Mouse (Mus musculus): ENCODE measurements around the gene Cabp4.

The Cabp4 gene

DNA sequence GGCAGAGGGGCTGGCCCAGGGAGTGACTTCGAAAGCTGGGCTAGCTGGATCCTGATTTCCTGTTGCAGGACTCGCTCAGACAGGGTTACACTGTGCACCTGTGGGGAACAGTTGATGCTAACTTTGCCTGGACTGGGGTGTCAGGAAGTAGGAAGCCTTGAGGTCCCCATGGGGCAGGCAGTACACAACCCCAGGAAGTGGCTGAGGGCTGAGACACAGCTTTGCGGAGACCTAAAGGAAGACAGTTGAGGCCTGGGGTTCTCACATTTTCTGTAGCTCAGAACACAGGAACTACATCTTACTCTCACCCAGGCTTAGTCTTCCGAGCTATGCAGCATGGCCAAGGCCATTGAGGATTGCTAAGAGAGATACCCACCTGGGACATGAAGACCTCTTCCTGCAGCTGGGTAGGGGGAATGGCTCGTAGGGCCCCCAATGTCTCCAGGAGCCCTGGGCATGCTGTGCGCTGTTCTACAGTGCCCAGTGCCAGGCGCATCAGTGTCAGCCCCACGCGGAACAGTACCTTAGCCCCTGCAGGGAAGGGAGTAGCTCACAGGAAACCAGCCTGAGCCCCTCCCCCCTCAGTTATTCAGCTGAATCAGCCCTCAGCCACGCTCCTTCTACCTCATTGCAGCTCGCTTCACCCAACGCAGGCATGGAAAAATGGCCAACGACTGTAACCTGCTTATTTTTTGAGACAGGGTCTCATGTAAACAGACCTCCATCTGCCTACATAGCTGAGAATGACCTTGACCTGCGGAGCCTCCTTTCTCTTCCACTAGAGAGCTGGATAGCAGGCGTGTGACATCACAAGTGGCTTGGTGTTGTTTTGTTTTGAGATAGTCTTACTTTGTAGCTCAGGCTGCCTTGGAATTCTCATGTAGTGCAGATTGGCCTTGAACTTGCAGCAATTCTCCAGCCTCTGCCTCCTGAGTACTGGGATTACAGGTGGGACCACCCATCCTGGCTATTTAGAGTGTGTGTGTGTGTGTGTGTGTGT is 41.4 kb upstream of the Cabp4 start:
- Histone ChIP-seq H3K9me3 (ENCODE audit: low read length) (no peaks in the 10 kb centered on the region), H3K27me3 (ENCODE audit: insufficient read depth, low read length) (no peaks in the 10 kb centered on the region), H3K4me3 (replicated peaks; ENCODE audit: low read length) (peak overlapping the region; percentile 62), H3K4me1 (replicated peaks; ENCODE audit: low read depth, low read length) (peaks cover 81% of the 10 kb centered on the region), H3K36me3 (ENCODE audit: insufficient read depth, low read length) (no peaks in the 10 kb centered on the region)
- TF ChIP-seq CTCF (conservative IDR thresholded peaks at IDR 0.05; ENCODE audit: low read length) (no peak), POU5F1 (IDR thresholded peaks at IDR 0.05; ENCODE audit: borderline replicate concordance, low read length) (no peak), NANOG (IDR thresholded peaks at IDR 0.05; ENCODE audit: borderline replicate concordance, low read length) (no peak; the same call in 1 of the 2 replicates)

DNA sequence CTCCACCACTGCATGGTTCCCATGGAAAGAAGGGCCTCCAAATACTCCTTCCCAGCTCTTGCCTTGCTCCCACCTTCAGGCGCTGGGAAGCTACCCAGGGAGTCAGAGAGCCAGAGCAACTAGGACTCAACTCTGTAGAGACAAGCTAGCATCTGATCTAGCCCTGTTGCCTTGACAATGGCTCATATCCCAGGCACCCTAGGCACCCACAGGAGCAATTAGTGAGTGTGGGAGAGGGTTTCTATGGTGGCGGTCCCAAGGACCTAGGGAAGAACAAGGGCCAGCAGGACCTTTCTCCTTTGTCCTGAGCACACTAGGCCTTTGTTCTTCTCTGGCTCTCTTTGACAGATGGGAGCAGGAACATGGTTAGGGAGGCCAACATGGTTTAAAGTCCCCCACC is 39.9 kb upstream of the Cabp4 start:
- no peak for TF ChIP-seq NANOG (IDR thresholded peaks at IDR 0.05; ENCODE audit: borderline replicate concordance, low read length)
- no peak for TF ChIP-seq POU5F1 (IDR thresholded peaks at IDR 0.05; ENCODE audit: borderline replicate concordance, low read length)
- TF ChIP-seq CTCF (conservative IDR thresholded peaks at IDR 0.05; ENCODE audit: low read length) = no peak
- H3K9me3 ChIP-seq (ENCODE audit: low read length) = no peaks in the 10 kb centered on the region
- no peaks in the 10 kb centered on the region for H3K36me3 ChIP-seq (ENCODE audit: insufficient read depth, low read length)
- H3K4me1 ChIP-seq (replicated peaks; ENCODE audit: low read depth, low read length) = peaks cover 67% of the 10 kb centered on the region
- H3K4me3 ChIP-seq (replicated peaks; ENCODE audit: low read length) = no peak overlapping the region
- H3K27me3 ChIP-seq (ENCODE audit: insufficient read depth, low read length) = no peaks in the 10 kb centered on the region

DNA sequence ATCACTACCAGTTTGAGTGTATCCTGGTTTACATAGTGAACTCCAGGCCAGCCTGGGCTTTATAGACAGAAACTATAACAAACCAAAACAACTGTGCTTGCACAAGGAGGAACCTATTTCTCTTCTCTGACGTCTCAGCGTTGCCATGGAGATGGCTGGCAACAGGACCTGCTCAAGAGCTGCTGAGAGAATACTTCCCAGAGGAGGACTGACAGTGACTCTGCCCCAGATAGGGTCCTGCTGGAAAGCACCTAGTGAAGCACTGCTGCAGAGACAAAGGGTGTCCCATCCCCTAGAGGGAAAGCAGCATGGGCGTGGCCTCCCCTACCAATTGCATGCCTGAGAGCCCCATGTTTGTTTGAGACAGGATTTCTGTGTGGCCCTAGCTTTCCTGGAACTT is 38.1 kb upstream of the Cabp4 start:
- peaks cover 57% of the 10 kb centered on the region for H3K4me1 ChIP-seq (replicated peaks; ENCODE audit: low read depth, low read length)

DNA sequence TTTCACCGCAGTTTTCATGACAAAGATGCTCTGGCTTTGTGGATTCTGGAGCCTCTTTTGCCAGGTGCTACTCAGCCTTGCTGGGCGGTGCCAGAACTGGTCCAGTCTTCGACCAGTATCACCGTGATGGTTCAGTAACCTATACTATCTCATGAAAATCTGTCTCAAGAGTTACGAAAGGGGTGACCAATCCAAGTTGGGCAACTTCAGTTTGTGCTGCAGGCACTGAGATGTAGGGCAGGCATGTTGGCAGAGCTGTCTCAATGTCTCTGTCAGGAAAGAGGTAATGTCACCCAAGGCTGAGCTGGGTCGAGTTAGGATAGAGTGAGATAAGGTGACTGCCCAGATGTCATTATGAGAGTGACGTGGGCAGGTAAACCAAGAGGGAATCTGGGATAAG is 36.6 kb upstream of the Cabp4 start:
- TF ChIP-seq POU5F1 (IDR thresholded peaks at IDR 0.05; ENCODE audit: borderline replicate concordance, low read length) = no peak
- Histone ChIP-seq H3K27me3 (ENCODE audit: insufficient read depth, low read length) (peaks cover 9% of the 10 kb centered on the region; the same call in 1 of the 2 replicates), H3K4me1 (replicated peaks; ENCODE audit: low read depth, low read length) (peaks cover 52% of the 10 kb centered on the region), H3K9me3 (ENCODE audit: low read length) (no peaks in the 10 kb centered on the region), H3K36me3 (ENCODE audit: insufficient read depth, low read length) (no peaks in the 10 kb centered on the region), H3K4me3 (replicated peaks; ENCODE audit: low read length) (no peak overlapping the region)

More for the DNA sequence above, 38.1 kb upstream of the Cabp4 start:
- H3K4me3 ChIP-seq (replicated peaks; ENCODE audit: low read length) = no peak overlapping the region
- peaks cover under 1% of the 10 kb centered on the region; the same call in 1 of the 2 replicates for H3K27me3 ChIP-seq (ENCODE audit: insufficient read depth, low read length)
- H3K9me3 ChIP-seq (ENCODE audit: low read length) = no peaks in the 10 kb centered on the region
- no peaks in the 10 kb centered on the region for H3K36me3 ChIP-seq (ENCODE audit: insufficient read depth, low read length)
- TF ChIP-seq NANOG (IDR thresholded peaks at IDR 0.05; ENCODE audit: borderline replicate concordance, low read length) (no peak), CTCF (conservative IDR thresholded peaks at IDR 0.05; ENCODE audit: low read length) (no peak), POU5F1 (IDR thresholded peaks at IDR 0.05; ENCODE audit: borderline replicate concordance, low read length) (no peak)

DNA sequence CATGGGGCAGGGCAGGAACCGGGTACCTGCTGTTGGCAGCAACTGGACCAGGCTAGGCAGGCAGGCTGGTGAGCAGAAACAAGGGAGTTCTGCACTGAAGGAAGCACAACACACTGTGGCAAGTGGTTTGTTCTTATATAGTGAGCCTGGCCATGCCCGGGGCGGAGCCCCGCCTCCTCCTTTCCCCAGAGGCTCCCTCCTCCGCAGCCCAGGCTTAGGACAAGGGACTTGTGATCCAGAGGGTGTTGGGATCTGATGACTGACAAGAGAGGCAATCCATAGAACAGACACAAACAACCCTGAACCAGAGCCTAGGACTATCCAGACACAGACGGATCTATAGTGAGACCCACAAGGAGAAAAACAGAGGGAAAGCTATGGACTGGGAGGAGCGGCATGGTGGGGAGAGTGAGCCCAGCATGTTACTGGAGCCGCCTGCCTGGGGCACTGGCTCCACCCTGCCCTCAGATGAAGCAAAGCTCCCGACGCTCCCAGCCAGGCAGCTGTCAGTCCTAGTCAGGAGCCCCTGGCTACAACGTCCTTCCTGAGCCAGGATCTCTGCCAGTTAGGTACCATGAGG is 31.6 kb upstream of the Cabp4 start, which contains the start of gene Carns1:
TSS of gene Carns1 (minus strand) at position 112 of the 580 bp plus-strand sequence.
- TF ChIP-seq CTCF (conservative IDR thresholded peaks at IDR 0.05; ENCODE audit: low read length) = no peak
- TF ChIP-seq NANOG (IDR thresholded peaks at IDR 0.05; ENCODE audit: borderline replicate concordance, low read length) = no peak
- no peak for TF ChIP-seq POU5F1 (IDR thresholded peaks at IDR 0.05; ENCODE audit: borderline replicate concordance, low read length)
- Histone ChIP-seq H3K36me3 (ENCODE audit: insufficient read depth, low read length) (no peaks in the 10 kb centered on the region), H3K4me3 (replicated peaks; ENCODE audit: low read length) (peak within 1 kb of the TSS; percentile 50), H3K9me3 (ENCODE audit: low read length) (no peaks in the 10 kb centered on the region), H3K27me3 (ENCODE audit: insufficient read depth, low read length) (peaks cover 15% of the 10 kb centered on the region; the same call in 1 of the 2 replicates), H3K4me1 (replicated peaks; ENCODE audit: low read depth, low read length) (peaks cover 59% of the 10 kb centered on the region)

DNA sequence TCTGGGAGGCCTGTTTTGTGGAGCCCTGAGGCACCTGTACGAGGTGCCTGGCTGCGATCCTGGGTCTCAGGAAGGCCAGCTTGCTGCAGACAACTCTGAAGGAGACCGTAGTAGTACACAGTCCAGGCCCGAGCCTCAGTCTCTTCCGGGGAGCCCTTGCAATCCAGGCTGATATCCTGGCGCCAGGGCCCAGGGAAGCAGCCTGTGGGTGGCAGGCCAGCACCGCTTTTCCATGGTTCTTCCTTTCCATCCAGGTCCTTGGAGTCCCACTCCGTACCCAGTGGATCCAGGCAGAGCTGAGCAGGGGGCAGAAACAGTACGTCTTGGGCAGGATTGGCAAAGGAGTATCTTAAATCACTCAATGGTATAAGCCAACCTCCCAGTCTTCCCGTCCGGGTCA is 29.1 kb upstream of the Cabp4 start:
- TF ChIP-seq CTCF (conservative IDR thresholded peaks at IDR 0.05; ENCODE audit: low read length) (no peak), NANOG (IDR thresholded peaks at IDR 0.05; ENCODE audit: borderline replicate concordance, low read length) (no peak), POU5F1 (IDR thresholded peaks at IDR 0.05; ENCODE audit: borderline replicate concordance, low read length) (no peak)
- peaks cover 15% of the 10 kb centered on the region; the same call in 1 of the 2 replicates for H3K27me3 ChIP-seq (ENCODE audit: insufficient read depth, low read length)
- H3K36me3 ChIP-seq (ENCODE audit: insufficient read depth, low read length) = no peaks in the 10 kb centered on the region
- H3K4me1 ChIP-seq (replicated peaks; ENCODE audit: low read depth, low read length) = peaks cover 77% of the 10 kb centered on the region
- H3K4me3 ChIP-seq (replicated peaks; ENCODE audit: low read length) = peak overlapping the region; percentile 39
- no peaks in the 10 kb centered on the region for H3K9me3 ChIP-seq (ENCODE audit: low read length)

DNA sequence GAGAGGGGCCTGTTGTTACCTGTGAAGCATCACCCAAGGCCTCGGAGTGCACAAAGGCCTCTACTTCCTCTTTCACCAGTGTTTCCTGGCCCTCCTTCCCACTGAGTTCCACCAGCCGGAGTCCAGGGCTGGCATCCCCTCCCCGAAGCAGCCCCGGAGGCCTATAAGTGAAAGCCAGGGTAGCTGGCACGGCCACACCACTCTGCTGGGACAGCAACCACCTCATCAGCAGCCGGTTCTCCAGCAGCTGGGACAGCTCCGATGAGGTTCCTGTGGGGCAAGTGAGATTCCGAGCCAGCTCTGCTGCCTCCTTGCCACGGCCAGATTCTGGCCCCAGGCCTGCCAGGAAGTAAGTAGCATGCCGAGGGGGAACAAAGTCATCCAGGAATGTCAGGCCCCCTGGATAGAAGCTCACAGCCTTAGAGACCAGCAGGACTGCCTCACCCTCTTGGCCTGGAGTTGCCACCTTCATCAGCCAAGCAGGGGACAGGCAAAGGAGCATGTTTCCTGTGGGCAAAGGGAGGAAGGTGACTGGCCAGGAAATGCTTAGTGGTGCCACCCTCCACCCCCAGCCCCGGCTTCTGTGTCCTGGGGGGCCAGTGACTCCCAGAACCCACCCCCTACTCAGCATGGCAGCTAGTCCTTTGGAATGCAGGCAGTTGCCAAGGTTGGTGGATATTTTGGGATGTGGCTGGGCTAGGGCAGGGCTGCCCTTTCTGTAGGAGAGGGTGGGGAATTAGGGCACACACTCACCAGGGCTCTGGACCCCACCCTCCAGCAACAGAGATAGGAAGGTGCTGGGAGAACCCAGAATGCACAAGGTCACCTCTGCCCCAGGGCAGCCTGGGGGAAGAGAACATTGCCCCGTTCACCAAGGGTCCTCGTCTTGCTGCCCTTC is 27.8 kb upstream of the Cabp4 start:
- no peaks in the 10 kb centered on the region for H3K9me3 ChIP-seq (ENCODE audit: low read length)
- peaks cover 11% of the 10 kb centered on the region; the same call in 1 of the 2 replicates for H3K27me3 ChIP-seq (ENCODE audit: insufficient read depth, low read length)
- H3K4me1 ChIP-seq (replicated peaks; ENCODE audit: low read depth, low read length) = peaks cover 79% of the 10 kb centered on the region
- no peaks in the 10 kb centered on the region for H3K36me3 ChIP-seq (ENCODE audit: insufficient read depth, low read length)
- TF ChIP-seq CTCF (conservative IDR thresholded peaks at IDR 0.05; ENCODE audit: low read length) (no peak), POU5F1 (IDR thresholded peaks at IDR 0.05; ENCODE audit: borderline replicate concordance, low read length) (no peak), NANOG (IDR thresholded peaks at IDR 0.05; ENCODE audit: borderline replicate concordance, low read length) (no peak)
- H3K4me3 ChIP-seq (replicated peaks; ENCODE audit: low read length) = no peak overlapping the region

Data from E14TG2a.4 (cell line).